Mouse (Mus musculus): ENCODE results near the gene Shmt2. TPM values are rescaled to one million over a fixed set of nuclear protein-coding genes. Genes with fewer than 3 reads are reported as not detected.

The Shmt2 gene
- polyA plus RNA-seq, 1 experiment: 169 TPM

- no peak within 1 kb of the TSS for H3K27ac ChIP-seq (ENCODE audit: insufficient read depth, low read length)
- H3K4me1 ChIP-seq (ENCODE audit: control insufficient read depth, insufficient read depth, low read length): no peaks in the 10 kb centered on the region; the same call in none of the 2 replicates
- TF ChIP-seq CTCF (IDR thresholded peaks at IDR 0.05; ENCODE audit: borderline replicate concordance, insufficient read depth, low read length) (no peak), POLR2A (IDR thresholded peaks at IDR 0.05; ENCODE audit: low read depth, low read length) (no peak)
- no peak within 1 kb of the TSS for H3K4me3 ChIP-seq (ENCODE audit: insufficient read depth, low read length)
These were observed 7.5 kb downstream of the Shmt2 start, which contains the start of gene Ndufa4l2 for GRCm38 (mm10) chr10:127514764-127515163. Gene Ndufa4l2, plus strand, starts transcription at chr10:127514967.

- no peaks in the 10 kb centered on the region; the same call in none of the 2 replicates for H3K4me1 ChIP-seq (ENCODE audit: control insufficient read depth, insufficient read depth, low read length)
- H3K27ac ChIP-seq (ENCODE audit: insufficient read depth, low read length): no peak overlapping the region
- TF ChIP-seq POLR2A (IDR thresholded peaks at IDR 0.05; ENCODE audit: low read depth, low read length): no peak
- no peak for TF ChIP-seq CTCF (IDR thresholded peaks at IDR 0.05; ENCODE audit: borderline replicate concordance, insufficient read depth, low read length)
- H3K4me3 ChIP-seq (ENCODE audit: insufficient read depth, low read length): no peak overlapping the region
These were observed 8.0 kb downstream of the Shmt2 start for GRCm38 (mm10) chr10:127514111-127514698.

- TF ChIP-seq CTCF (IDR thresholded peaks at IDR 0.05; ENCODE audit: borderline replicate concordance, insufficient read depth, low read length): no peak
- TF ChIP-seq POLR2A (IDR thresholded peaks at IDR 0.05; ENCODE audit: low read depth, low read length): no peak
- Histone ChIP-seq H3K27ac (ENCODE audit: insufficient read depth, low read length) (no peak overlapping the region), H3K4me3 (ENCODE audit: insufficient read depth, low read length) (no peak overlapping the region), H3K4me1 (ENCODE audit: control insufficient read depth, insufficient read depth, low read length) (no peaks in the 10 kb centered on the region; the same call in none of the 2 replicates)
These were observed 8.6 kb downstream of the Shmt2 start for GRCm38 (mm10) chr10:127513501-127514091.

GRCm38 (mm10) chr10:127512813-127513212 lies 9.4 kb downstream of the Shmt2 start:
- peak; percentile 97 for TF ChIP-seq CTCF (IDR thresholded peaks at IDR 0.05; ENCODE audit: borderline replicate concordance, insufficient read depth, low read length)
- no peak for TF ChIP-seq POLR2A (IDR thresholded peaks at IDR 0.05; ENCODE audit: low read depth, low read length)
- H3K4me3 ChIP-seq (ENCODE audit: insufficient read depth, low read length): no peak overlapping the region
- H3K4me1 ChIP-seq (ENCODE audit: control insufficient read depth, insufficient read depth, low read length): no peaks in the 10 kb centered on the region; the same call in none of the 2 replicates
- H3K27ac ChIP-seq (ENCODE audit: insufficient read depth, low read length): no peak overlapping the region

GRCm38 (mm10) chr10:127512307-127512666 lies 10.0 kb downstream of the Shmt2 start:
- no peak for TF ChIP-seq CTCF (IDR thresholded peaks at IDR 0.05; ENCODE audit: borderline replicate concordance, insufficient read depth, low read length)
- peak overlapping the region; percentile 38; the same call in 1 of the 2 replicates for H3K27ac ChIP-seq (ENCODE audit: insufficient read depth, low read length)
- H3K4me1 ChIP-seq (ENCODE audit: control insufficient read depth, insufficient read depth, low read length): no peaks in the 10 kb centered on the region; the same call in none of the 2 replicates
- H3K4me3 ChIP-seq (ENCODE audit: insufficient read depth, low read length): peak overlapping the region; percentile 57

GRCm38 (mm10) chr10:127511634-127512306 lies 10.5 kb downstream of the Shmt2 start:
- Histone ChIP-seq H3K4me1 (ENCODE audit: control insufficient read depth, insufficient read depth, low read length) (no peaks in the 10 kb centered on the region; the same call in none of the 2 replicates), H3K27ac (ENCODE audit: insufficient read depth, low read length) (peak overlapping the region; percentile 38; the same call in 1 of the 2 replicates), H3K4me3 (ENCODE audit: insufficient read depth, low read length) (peak overlapping the region; percentile 57)
- TF ChIP-seq CTCF (IDR thresholded peaks at IDR 0.05; ENCODE audit: borderline replicate concordance, insufficient read depth, low read length) (no peak), POLR2A (IDR thresholded peaks at IDR 0.05; ENCODE audit: low read depth, low read length) (peak; percentile 39)

- H3K4me1 ChIP-seq (ENCODE audit: control insufficient read depth, insufficient read depth, low read length): no peaks in the 10 kb centered on the region; the same call in none of the 2 replicates
- no peak overlapping the region for H3K27ac ChIP-seq (ENCODE audit: insufficient read depth, low read length)
- peak overlapping the region; percentile 57 for H3K4me3 ChIP-seq (ENCODE audit: insufficient read depth, low read length)
- TF ChIP-seq CTCF (IDR thresholded peaks at IDR 0.05; ENCODE audit: borderline replicate concordance, insufficient read depth, low read length) (no peak), POLR2A (IDR thresholded peaks at IDR 0.05; ENCODE audit: low read depth, low read length) (no peak)
These were observed 11.2 kb downstream of the Shmt2 start for GRCm38 (mm10) chr10:127510895-127511617.

GRCm38 (mm10) chr10:127509837-127510701 lies 12.2 kb downstream of the Shmt2 start:
- Histone ChIP-seq H3K4me1 (ENCODE audit: control insufficient read depth, insufficient read depth, low read length) (no peaks in the 10 kb centered on the region; the same call in none of the 2 replicates), H3K27ac (ENCODE audit: insufficient read depth, low read length) (no peak overlapping the region), H3K4me3 (ENCODE audit: insufficient read depth, low read length) (no peak overlapping the region)
- TF ChIP-seq CTCF (IDR thresholded peaks at IDR 0.05; ENCODE audit: borderline replicate concordance, insufficient read depth, low read length) (no peak), POLR2A (IDR thresholded peaks at IDR 0.05; ENCODE audit: low read depth, low read length) (no peak)

Data from embryonic fibroblast, embryonic 13.5 days (primary cell).